Mouse (Mus musculus) heart, adult 8-10 months (tissue): ENCODE results near the gene Inpp5f. TPM values are rescaled to one million over a fixed set of nuclear protein-coding genes. Genes with fewer than 3 reads are reported as not detected.
"Not testable (repeated sequence)": the region's sequence is repeated elsewhere in the genome, so short reads cannot be mapped to it uniquely, and the experiment has no call there.

ENCODE experiments used
- DNase-seq: peaks from one replicate; pipeline ENCODE4 v3.0.0; 2022; ENCODE audit warnings: low spot score
- total RNA-seq, 4 experiments: library from RNA; stranded (reverse); gene quantifications; 2 replicates each; pipeline ENCODE4 v1.2.4; 2022

The Inpp5f gene
- total RNA-seq: 1 to 10 TPM; 4.0 to 6.2 (median 4.8) TPM

- DNase-seq: peak; percentile 100
Observed at GRCm38 (mm10) chr7:128610897-128611798, at the start of gene Inpp5f. TSS of gene Inpp5f (plus strand) at chr7:128611328.

DNA sequence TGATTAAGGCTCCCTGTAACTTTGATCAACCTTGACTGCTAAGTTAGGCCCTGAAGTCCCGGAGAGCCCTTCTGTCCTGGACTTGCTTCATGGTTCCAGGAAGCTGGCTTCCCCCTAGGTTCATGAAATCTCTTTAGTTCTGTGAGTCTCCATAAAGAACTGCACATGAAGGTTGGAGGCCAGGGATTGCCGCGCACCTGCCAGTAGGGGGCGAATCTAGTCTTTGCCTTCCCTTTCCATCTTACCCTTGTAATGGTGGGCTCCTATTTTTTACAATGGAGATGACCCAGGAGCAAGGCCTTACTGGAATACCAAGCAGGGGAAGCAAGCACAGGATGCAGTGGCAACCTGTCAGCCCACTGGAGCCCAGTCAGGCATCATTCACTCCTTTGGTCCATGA lies 47.8 kb upstream of the Inpp5f start:
- no peak for DNase-seq

DNA sequence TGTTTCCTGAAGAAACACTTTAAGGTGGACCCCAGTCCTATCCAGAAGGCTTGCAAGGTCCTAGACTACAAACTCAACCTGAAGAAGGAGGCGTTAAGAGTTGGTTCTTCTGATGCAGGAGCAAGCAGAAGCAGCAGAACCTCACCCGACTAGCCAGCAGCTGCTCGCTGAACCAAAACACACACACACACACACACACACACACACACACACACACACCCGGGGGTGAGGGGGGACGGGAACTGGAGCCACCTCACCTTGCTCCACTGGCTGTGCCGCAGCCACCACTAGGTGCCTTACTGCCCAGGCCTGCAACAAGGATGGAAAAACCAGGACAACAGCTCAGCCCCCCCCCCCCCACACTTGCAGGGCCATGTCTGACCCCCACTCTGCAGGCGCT lies 44.8 kb upstream of the Inpp5f start:
- no peak for DNase-seq

DNA sequence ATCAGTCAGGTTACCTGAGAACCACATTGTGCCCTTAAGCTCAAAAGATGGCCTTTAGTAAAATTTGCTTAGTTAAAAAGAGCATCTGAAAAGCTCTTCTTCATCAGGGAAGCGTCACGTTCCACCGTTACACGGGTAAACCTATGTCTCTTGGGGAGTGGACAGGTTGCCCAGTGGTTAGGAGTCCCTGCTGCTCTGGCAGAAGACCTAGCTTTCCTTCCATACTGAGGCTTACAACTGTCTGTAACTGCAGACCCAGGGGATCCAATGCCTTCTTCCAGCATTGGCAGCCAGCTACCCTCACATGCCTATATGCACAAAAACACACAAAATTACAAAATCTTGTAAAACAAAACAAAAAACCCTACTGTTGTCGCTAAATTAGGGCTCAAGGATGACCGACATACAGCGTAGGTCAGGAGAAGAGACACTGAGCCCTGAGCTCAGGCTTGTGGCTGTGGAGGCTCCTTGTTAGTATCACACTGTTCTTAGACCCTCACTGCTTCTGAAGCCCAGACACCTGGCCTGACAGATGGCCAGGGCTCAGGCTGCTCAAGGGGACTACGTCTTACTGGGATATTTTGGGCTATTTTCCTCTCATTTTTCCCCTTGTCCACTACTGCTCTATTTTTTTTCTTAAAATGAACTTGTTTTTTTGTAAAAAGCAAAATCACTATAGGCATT lies 43.4 kb upstream of the Inpp5f start:
- no peak for DNase-seq

DNA sequence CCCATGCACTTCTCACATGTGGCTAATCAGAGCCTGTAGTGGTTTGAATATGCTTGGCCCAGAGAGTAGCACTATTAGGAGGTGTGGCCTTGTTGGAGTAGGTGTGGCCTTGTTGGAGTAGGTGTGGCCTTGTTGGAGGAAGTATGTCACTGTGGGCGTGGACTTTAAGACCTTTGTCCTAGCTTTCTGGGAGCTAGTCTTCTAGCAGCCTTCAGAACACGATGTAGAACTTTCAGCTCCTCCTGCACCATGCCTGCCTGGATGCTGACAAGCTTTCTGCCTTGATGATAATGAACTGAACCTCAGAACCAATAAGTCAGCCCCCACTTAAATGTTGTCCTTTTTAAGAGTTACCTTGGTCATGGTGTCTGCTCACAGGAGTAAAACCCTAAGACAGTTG lies 41.7 kb upstream of the Inpp5f start:
- not testable (repeated sequence) for DNase-seq

DNA sequence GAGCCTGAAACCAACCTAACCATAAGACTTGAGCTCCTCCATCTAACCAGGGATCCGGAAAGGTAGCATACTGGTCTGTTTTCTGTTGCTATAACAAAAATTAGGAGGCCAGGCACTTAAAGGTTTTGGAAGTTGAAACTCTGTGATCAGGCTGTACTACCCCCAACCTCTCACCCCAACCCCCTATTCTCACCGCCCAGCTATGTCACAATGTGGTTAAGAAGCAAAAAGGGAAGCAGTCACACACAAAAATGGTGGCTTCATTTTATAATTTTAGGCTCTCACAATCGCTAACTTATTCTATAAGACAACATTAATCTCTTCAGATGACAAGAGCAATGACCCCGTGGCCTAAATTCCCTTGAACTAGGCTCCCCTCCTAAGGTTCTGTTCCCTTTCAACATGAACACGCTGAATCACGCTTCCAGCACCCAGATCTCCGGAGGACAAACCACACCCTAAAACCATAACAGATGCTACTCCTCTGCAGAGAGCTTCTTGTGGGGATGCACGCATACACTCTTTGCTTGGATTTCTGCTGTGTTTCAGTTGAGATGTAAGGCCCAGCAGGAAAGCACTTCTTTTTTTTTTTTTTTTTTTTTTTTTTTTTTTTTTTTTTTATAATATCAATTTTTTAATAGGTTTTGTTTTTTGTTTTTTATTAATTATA lies 41.0 kb upstream of the Inpp5f start:
- DNase-seq: no peak

GRCm38 (mm10) chr7:128570657-128571056 lies 40.5 kb upstream of the Inpp5f start:
- DNase-seq: not testable (repeated sequence)

DNA sequence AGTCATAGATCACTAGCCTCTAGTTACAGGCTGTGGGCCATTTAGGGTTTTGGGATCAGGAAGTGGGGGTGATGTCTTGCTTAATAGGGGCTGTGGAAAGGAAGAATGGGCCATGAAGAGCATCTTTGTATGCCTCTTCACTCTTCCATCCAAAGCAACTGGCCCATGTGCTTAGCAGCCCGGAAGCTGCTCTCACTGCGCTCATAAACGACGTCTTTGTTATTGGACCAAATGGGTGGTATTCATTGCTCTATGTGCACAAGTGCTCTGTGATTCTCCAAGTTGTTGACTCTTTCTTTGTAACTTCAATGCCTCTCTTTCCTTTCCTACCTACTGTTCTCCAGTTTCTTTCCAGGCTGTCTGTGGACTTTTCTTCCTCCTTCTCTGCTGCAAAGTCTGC lies 39.1 kb upstream of the Inpp5f start:
- no peak for DNase-seq

DNA sequence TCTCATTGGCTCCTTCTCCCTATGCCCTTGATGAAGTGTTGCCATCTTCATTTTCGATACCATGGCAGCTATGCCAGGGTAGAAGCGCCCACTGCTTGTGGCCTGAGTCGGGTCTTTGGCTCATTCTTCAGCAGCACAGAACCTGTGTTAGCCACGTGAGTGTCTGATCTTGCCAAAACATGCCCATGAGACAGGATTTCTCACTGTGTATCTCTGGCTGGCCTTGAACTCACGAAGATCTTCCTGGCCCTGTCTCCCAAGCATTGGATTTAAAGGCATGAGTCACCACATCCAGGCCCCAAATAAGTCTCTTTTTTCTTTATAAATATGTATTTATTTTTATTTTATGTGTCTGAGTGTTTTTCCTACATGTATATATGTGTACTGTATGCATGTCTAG lies 35.9 kb upstream of the Inpp5f start:
- DNase-seq: no peak

- no peak for DNase-seq
Observed at GRCm38 (mm10) chr7:128575794-128576193, 35.3 kb upstream of the Inpp5f start.

GRCm38 (mm10) chr7:128577607-128578006 lies 33.5 kb upstream of the Inpp5f start:
- DNase-seq: no peak

GRCm38 (mm10) chr7:128578199-128578945 lies 32.8 kb upstream of the Inpp5f start:
- DNase-seq: no peak

- no peak for DNase-seq
Observed at GRCm38 (mm10) chr7:128579381-128579780, 31.7 kb upstream of the Inpp5f start.

- no peak for DNase-seq
Observed at GRCm38 (mm10) chr7:128580318-128580717, 30.8 kb upstream of the Inpp5f start.

- peak; percentile 21 for DNase-seq
Observed at GRCm38 (mm10) chr7:128581864-128582484, 29.2 kb upstream of the Inpp5f start.

GRCm38 (mm10) chr7:128583213-128583948 lies 27.7 kb upstream of the Inpp5f start:
- DNase-seq: no peak

- no peak for DNase-seq
Observed at GRCm38 (mm10) chr7:128587334-128587933, 23.7 kb upstream of the Inpp5f start.

DNA sequence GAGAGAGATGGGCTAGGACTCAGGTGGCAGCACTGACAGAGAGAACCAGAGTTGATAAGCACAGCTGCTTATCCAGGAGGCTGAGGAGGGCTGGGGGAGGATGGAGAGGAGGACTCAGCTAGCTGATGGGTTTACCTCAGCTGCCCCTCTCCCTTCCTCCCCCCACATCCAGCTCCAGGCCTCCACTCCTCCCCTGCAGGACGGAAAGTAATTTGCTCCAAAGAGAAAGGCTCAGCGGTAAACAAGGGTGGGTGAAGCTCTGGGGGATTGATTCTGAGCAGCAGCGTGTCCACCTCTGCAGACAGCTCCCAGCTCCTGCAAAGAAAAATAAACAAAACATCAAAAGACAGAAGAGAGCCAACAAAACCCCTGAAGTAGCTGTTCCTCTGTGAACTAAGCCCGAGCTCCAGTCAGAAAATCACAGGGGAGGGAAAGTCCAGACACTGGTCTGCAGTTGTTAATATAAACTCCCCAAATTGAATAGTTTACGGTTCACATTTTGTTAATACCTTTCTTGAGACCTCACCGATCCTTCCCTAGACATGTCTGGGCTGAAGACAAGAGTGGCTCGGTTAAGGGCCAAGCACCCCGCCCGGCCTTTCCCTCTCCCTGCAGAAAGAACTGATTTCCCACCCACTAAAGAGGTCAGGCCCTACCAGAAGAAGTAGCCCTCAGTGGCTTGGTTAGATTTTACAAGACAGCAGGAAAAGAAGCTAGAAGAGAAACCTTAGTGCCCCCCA lies 19.6 kb upstream of the Inpp5f start:
- DNase-seq: peak; percentile 28
